Mouse (Mus musculus) myocyte (in vitro differentiated cells): Measurements from ENCODE around the gene Asprv1. TPM values are rescaled to one million over a fixed set of nuclear protein-coding genes. Genes with fewer than 3 reads are reported as not detected.

Experiments
- H3K27me3 ChIP-seq: one replicate; pipeline ENCODE4 v1.6.1; 2011; ENCODE audit not compliant: control insufficient read depth, insufficient read depth, insufficient read length
- H3K36me3 ChIP-seq: one replicate; pipeline ENCODE4 v1.6.1; 2011; ENCODE audit not compliant: control insufficient read depth, insufficient read depth
- H3K4me2 ChIP-seq: one replicate; pipeline ENCODE4 v1.6.1; 2011; ENCODE audit warnings: low read depth, control low read depth
- H3K4me3 ChIP-seq: one replicate; pipeline ENCODE4 v1.5.1; 2011; ENCODE audit warnings: mild to moderate bottlenecking, control low read depth, moderate library complexity
- H3K79me2 ChIP-seq: one replicate; pipeline ENCODE4 v1.6.1; 2011; ENCODE audit not compliant: control insufficient read depth, insufficient read depth
- H3ac ChIP-seq: one replicate; pipeline ENCODE4 v1.6.1; 2011; ENCODE audit not compliant: control insufficient read depth, insufficient read length
- CEBPB ChIP-seq: IDR thresholded peaks from 2 replicates; pipeline ENCODE4 v1.6.1; 2011; ENCODE audit warnings: mild to moderate bottlenecking, moderate library complexity; ENCODE audit not compliant: poor library complexity, insufficient read depth, severe bottlenecking
- E2F4 ChIP-seq: IDR thresholded peaks from one replicate; pipeline ENCODE4 v1.6.1; 2011; ENCODE audit warnings: mild to moderate bottlenecking, control low read depth, moderate library complexity; ENCODE audit not compliant: insufficient read depth
- MAX ChIP-seq: IDR thresholded peaks from one replicate; pipeline ENCODE4 v1.6.1; 2011; ENCODE audit warnings: low read depth, mild to moderate bottlenecking, control low read depth
- MYOD1 ChIP-seq, 3 experiments: IDR thresholded peaks; one replicate each; pipeline ENCODE4 v1.6.1; 2011; ENCODE audit warnings: control low read depth in 2 of 3, low read depth in 2 of 3, mild to moderate bottlenecking in 2 of 3, moderate library complexity in 1 of 3; ENCODE audit not compliant: insufficient read length in 2 of 3, control insufficient read depth in 1 of 3
- MYOG ChIP-seq, 3 experiments: IDR thresholded peaks; one replicate each; pipeline ENCODE4 v1.6.1; 2011; ENCODE audit warnings: control low read depth in 2 of 3, low read depth in 2 of 3, mild to moderate bottlenecking in 2 of 3; ENCODE audit not compliant: insufficient read length in 2 of 3, control insufficient read depth in 1 of 3, insufficient read depth in 1 of 3
- POLR2A ChIP-seq: IDR thresholded peaks from one replicate; pipeline ENCODE4 v1.6.1; 2011; ENCODE audit warnings: low read depth, mild to moderate bottlenecking, control low read depth, moderate library complexity; ENCODE audit not compliant: insufficient read length
- POLR2AphosphoS2 ChIP-seq: IDR thresholded peaks from one replicate; pipeline ENCODE4 v1.6.1; 2011; ENCODE audit warnings: low read depth, control low read depth; ENCODE audit not compliant: insufficient read length
- REST ChIP-seq: IDR thresholded peaks from one replicate; pipeline ENCODE4 v1.6.1; 2011; ENCODE audit warnings: mild to moderate bottlenecking, control low read depth, moderate library complexity; ENCODE audit not compliant: insufficient read depth, insufficient read length
- SRF ChIP-seq: IDR thresholded peaks from one replicate; pipeline ENCODE4 v1.6.1; 2011; ENCODE audit warnings: low read depth; ENCODE audit not compliant: control insufficient read depth, insufficient read length
- TCF12 ChIP-seq: IDR thresholded peaks from one replicate; pipeline ENCODE4 v1.6.1; 2011; ENCODE audit warnings: mild to moderate bottlenecking, control low read depth; ENCODE audit not compliant: poor library complexity, insufficient read depth, severe bottlenecking
- TCF3 ChIP-seq: IDR thresholded peaks from one replicate; pipeline ENCODE4 v1.6.1; 2011; ENCODE audit warnings: low read depth, control low read depth; ENCODE audit not compliant: insufficient read length
- USF1 ChIP-seq: IDR thresholded peaks from one replicate; pipeline ENCODE4 v1.6.1; 2011; ENCODE audit warnings: low read depth, mild to moderate bottlenecking, control low read depth, moderate library complexity
- polyA plus RNA-seq: library from polyadenylated mRNA; unstranded; fragments of >200 nt; fragmentation: generic; extraction: Trizol; gene quantifications from one replicate; pipeline ENCODE4 v1.2.1, GENCODE M21; 2012; ENCODE audit warnings: missing spikeins

Gene Asprv1
- polyA plus RNA-seq, 1 experiment, result 0.34 TPM

GRCm38 (mm10) chr6:86609235-86609634 lies 18.7 kb upstream of the Asprv1 start:
- H3K4me2 ChIP-seq, result no peak overlapping the region
- H3K4me3 ChIP-seq, result no peak overlapping the region
- no peak overlapping the region for H3ac ChIP-seq
- TF ChIP-seq CEBPB (peak; percentile 45; the same call in 1 of the 2 replicates), TCF3 (no peak)
- H3K79me2 ChIP-seq, result no peaks in the 10 kb centered on the region
- H3K36me3 ChIP-seq, result no peaks in the 10 kb centered on the region
- H3K27me3 ChIP-seq, result no peaks in the 10 kb centered on the region

- TF ChIP-seq CEBPB (no peak), USF1 (no peak), TCF12 (peak; percentile 5), TCF3 (no peak), MYOD1 (IDR thresholded peaks at IDR 0.05; ENCODE audit: control insufficient read depth in 1 of 3, insufficient read length in 2 of 3, low read depth in 2 of 3) (peak in 1 of 3 experiments; percentile 73), POLR2A (no peak), MAX (no peak), SRF (no peak), POLR2AphosphoS2 (no peak), E2F4 (no peak), MYOG (IDR thresholded peaks at IDR 0.05; ENCODE audit: control insufficient read depth in 1 of 3, insufficient read depth in 1 of 3, insufficient read length in 2 of 3, low read depth in 2 of 3) (peak in 1 of 3 experiments; percentile 71), REST (no peak)
- peak overlapping the region; percentile 15 for H3K4me2 ChIP-seq
- H3K4me3 ChIP-seq, result no peak overlapping the region
- H3K27me3 ChIP-seq, result no peaks in the 10 kb centered on the region
- H3K36me3 ChIP-seq, result no peaks in the 10 kb centered on the region
- no peak overlapping the region for H3ac ChIP-seq
- H3K79me2 ChIP-seq, result no peaks in the 10 kb centered on the region
These were observed 17.2 kb upstream of the Asprv1 start for GRCm38 (mm10) chr6:86610714-86611113.

GRCm38 (mm10) chr6:86615301-86615700 lies 12.7 kb upstream of the Asprv1 start:
- Histone ChIP-seq H3K27me3 (no peaks in the 10 kb centered on the region), H3K4me3 (no peak overlapping the region), H3K4me2 (no peak overlapping the region), H3K36me3 (no peaks in the 10 kb centered on the region), H3K79me2 (no peaks in the 10 kb centered on the region), H3ac (no peak overlapping the region)
- TF ChIP-seq MAX (no peak), USF1 (no peak), MYOD1 (IDR thresholded peaks at IDR 0.05; ENCODE audit: control insufficient read depth in 1 of 3, insufficient read length in 2 of 3, low read depth in 2 of 3) (no peak), CEBPB (no peak), E2F4 (no peak), POLR2A (no peak), POLR2AphosphoS2 (no peak)

GRCm38 (mm10) chr6:86623201-86623600 lies 4.8 kb upstream of the Asprv1 start:
- TF ChIP-seq POLR2A (no peak), E2F4 (no peak), MAX (no peak), USF1 (no peak), POLR2AphosphoS2 (no peak), MYOG (IDR thresholded peaks at IDR 0.05; ENCODE audit: control insufficient read depth in 1 of 3, insufficient read depth in 1 of 3, insufficient read length in 2 of 3, low read depth in 2 of 3) (no peak), REST (no peak), SRF (no peak), TCF12 (no peak), TCF3 (no peak), MYOD1 (IDR thresholded peaks at IDR 0.05; ENCODE audit: control insufficient read depth in 1 of 3, insufficient read length in 2 of 3, low read depth in 2 of 3) (no peak), CEBPB (no peak)
- H3K36me3 ChIP-seq, result no peaks in the 10 kb centered on the region
- H3K4me3 ChIP-seq, result no peak overlapping the region
- no peak overlapping the region for H3ac ChIP-seq
- H3K4me2 ChIP-seq, result no peak overlapping the region
- H3K27me3 ChIP-seq, result peaks cover 46% of the 10 kb centered on the region
- no peaks in the 10 kb centered on the region for H3K79me2 ChIP-seq

- TF ChIP-seq TCF3 (no peak), MYOD1 (IDR thresholded peaks at IDR 0.05; ENCODE audit: control insufficient read depth in 1 of 3, insufficient read length in 2 of 3, low read depth in 2 of 3) (no peak), TCF12 (no peak), MAX (no peak), USF1 (no peak), CEBPB (no peak), POLR2AphosphoS2 (no peak), REST (no peak), MYOG (IDR thresholded peaks at IDR 0.05; ENCODE audit: control insufficient read depth in 1 of 3, insufficient read depth in 1 of 3, insufficient read length in 2 of 3, low read depth in 2 of 3) (no peak), SRF (no peak), E2F4 (no peak), POLR2A (no peak)
- Histone ChIP-seq H3K79me2 (no peaks in the 10 kb centered on the region), H3ac (no peak overlapping the region), H3K4me2 (no peak overlapping the region), H3K27me3 (peaks cover 49% of the 10 kb centered on the region), H3K4me3 (no peak overlapping the region), H3K36me3 (no peaks in the 10 kb centered on the region)
These were observed 3.6 kb upstream of the Asprv1 start for GRCm38 (mm10) chr6:86624074-86625030.
